Mouse (Mus musculus): ENCODE data around the gene Dnmt3a.

DNA sequence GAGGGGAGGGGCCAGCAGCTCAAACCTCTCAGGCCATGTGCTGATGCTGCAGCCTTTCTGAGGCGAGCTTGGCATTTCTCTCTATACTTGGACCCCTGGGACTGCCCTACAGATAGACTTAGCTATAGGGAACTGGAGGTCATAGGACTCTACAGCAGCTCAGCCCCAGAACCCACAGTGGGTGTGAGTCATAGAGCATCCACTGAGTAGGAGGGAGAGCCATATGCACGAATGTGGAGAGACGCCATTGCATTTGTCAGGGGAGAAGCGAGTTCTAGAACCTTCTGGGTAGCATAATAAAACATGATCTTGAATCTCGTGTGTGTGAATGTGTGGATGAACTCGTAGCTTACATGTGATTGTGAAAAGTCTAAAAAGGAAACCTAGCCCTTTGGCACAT is 56.4 kb downstream of the Dnmt3a start:
- no peak for TF ChIP-seq CTCF (IDR thresholded peaks at IDR 0.05; ENCODE audit: low read depth)
- TF ChIP-seq EP300 (IDR thresholded peaks at IDR 0.05; ENCODE audit: low read depth) = no peak
